Mouse (Mus musculus): ENCODE data around the gene Nrgn.

GRCm38 (mm10) chr9:37506023-37506422 is 46.7 kb downstream of the Nrgn start:
- no peak for TF ChIP-seq CTCF (IDR thresholded peaks at IDR 0.05 in 2 of 3, conservative IDR thresholded peaks at IDR 0.05 in 1 of 3; ENCODE audit: control insufficient read depth in 1 of 3, insufficient read depth in 1 of 3, low read depth in 2 of 3, low read length in 3 of 3, poor library complexity in 1 of 3, severe bottlenecking in 1 of 3)
- TF ChIP-seq MYC (IDR thresholded peaks at IDR 0.05; ENCODE audit: low read depth, low read length) = no peak
- TF ChIP-seq EP300 (IDR thresholded peaks at IDR 0.05; ENCODE audit: low read depth in 1 of 2, low read length in 2 of 2) = no peak
- TF ChIP-seq MAX (IDR thresholded peaks at IDR 0.05; ENCODE audit: low read length) = no peak
- TF ChIP-seq CHD2 (IDR thresholded peaks at IDR 0.05; ENCODE audit: low read length) = no peak
- no peak for TF ChIP-seq POLR2A (IDR thresholded peaks at IDR 0.05; ENCODE audit: control insufficient read depth in 1 of 2, insufficient read depth in 1 of 2, low read depth in 1 of 2, low read length in 2 of 2, poor library complexity in 1 of 2)
- TF ChIP-seq MEF2A (IDR thresholded peaks at IDR 0.05; ENCODE audit: extremely low read depth, insufficient replicate concordance, low read depth, low read length, poor library complexity, severe bottlenecking) = no peak
